Mouse (Mus musculus): ENCODE data around the gene Fitm1. TPM values are rescaled to one million over a fixed set of nuclear protein-coding genes. Genes with fewer than 3 reads are reported as not detected.
A peak's percentile ranks its signal among the peaks of the same experiment; 100 is the strongest.

Fitm1 gene
- total RNA-seq, 2 experiments from 2014 or later = not detected

GRCm38 (mm10) chr14:55589771-55590448, 14.5 kb downstream of the Fitm1 start:
- intact Hi-C loops (cut with DNase I) = loop anchor here (5.0 kb wide), 1 partner anchor 47 kb away; the partner anchor contains the start of genes Gm49378 and Ipo4
- no peak for DNase-seq (ENCODE audit: low spot score in 2 of 2)

- peak; percentile 88 to 97 for DNase-seq (ENCODE audit: low spot score in 2 of 2)
- intact Hi-C loops (cut with DNase I) = loop anchor here (5.0 kb wide), 1 partner anchor 46 kb away; the partner anchor contains the start of genes Gm49378 and Ipo4
Observed at GRCm38 (mm10) chr14:55590748-55591330, 15.4 kb downstream of the Fitm1 start, which contains the start of gene Psme2. Gene Psme2 (minus strand): TSS chr14:55591113.

DNA sequence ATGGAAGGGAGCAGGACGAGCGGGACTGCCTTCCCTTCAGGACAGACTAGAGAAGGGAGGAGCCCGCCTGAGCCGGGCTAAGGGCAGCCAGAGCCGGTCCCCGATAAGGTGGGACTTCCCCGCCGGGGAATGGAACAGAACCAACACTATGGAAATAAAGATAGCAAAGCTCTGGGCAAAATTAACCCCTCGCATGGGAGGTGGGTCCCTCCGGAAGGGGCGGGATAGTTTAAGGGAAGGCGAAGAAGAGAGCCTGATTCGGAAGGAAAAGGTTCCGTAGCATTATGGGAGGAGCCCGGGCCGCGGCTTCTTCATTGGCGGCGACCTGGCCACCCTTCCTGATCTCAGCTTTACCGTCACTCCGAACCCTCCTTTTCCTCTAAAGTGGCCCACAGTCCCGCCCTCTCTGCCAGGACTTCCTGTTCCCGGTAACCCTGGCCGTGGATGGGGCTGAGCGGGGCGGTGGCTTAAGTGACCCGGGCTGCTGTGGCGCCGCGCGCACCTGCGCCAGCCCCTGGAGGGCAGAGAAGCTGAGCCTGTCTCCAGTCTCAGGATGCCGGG, 16.0 kb downstream of the Fitm1 start, which contains the start of gene Rnf31:
Gene Rnf31 (plus strand): TSS at position 378 of the 561 bp plus-strand sequence.
- intact Hi-C loops (cut with DNase I) = loop anchor here (5.0 kb wide), 1 partner anchor 46 kb away; the partner anchor contains the start of genes Gm49378 and Ipo4
- DNase-seq (ENCODE audit: low spot score in 2 of 2) = peak; percentile 93 to 98

DNA sequence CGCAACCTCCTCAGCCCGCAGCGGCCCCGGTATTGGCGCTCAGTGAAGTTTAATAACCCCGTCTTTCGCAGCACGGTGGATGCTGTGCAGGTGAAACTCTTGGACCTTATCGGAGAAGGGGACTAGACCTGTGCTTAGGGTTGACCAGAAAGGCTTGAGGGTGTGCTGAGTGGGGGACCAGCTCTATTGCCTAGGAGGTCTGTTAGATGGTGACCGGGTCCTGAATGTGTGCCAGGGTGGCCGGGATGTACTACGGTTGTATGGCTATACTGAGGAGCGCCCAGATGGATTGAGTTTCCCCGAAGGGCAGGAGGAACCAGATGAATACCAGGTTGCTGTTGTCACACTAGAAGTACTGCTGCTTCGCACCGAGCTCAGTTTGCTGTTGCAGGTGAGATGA, 16.8 kb downstream of the Fitm1 start:
- intact Hi-C loops (cut with DNase I) = loop anchor here (5.0 kb wide), 1 partner anchor 45 kb away; the partner anchor contains the start of genes Gm49378 and Ipo4
- no peak for DNase-seq (ENCODE audit: low spot score in 2 of 2)

- DNase-seq (ENCODE audit: low spot score in 2 of 2) = peak in 1 of 2 experiments; percentile 46
- intact Hi-C loops (cut with DNase I) = no loop called here
Observed at GRCm38 (mm10) chr14:55596036-55596690, 20.7 kb downstream of the Fitm1 start.

DNA sequence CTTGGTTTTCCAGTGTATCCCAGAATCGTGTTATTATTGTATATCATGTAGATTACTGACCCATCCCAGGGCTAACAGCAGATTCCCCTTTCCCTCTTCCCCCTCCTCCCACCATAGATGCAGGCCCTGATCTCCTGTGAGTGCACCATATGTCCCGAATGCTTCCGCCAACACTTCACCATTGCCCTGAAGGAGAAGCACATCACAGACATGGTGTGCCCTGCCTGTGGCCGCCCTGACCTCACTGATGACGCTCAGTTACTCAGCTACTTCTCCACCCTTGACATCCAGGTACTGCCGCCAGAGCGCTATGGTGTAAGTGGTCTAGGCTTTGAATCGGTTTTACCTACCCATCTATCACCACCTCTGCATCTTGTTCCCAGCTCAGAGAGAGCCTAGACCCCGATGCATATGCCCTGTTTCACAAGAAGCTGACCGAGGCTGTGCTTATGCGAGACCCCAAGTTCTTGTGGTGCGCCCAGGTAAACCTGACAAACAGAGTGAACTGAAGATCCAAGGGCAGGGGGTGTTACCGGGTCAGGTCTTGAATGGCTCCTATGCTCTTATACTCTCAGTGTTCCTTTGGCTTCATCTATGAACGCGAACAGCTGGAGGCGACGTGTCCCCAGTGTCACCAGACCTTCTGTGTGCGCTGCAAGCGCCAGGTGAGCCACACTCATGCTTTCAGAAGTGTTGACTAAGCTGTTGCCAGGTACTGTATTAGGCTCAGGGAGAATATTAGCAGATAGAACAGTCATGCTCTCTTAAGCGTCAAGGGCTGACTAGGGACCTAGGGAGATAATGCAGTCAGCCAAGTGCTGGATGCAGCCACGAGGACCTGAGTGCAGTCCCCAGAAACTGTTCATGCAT, 23.3 kb downstream of the Fitm1 start:
- intact Hi-C loops (cut with DNase I) = no loop called here
- no peak for DNase-seq (ENCODE audit: low spot score in 2 of 2)

DNA sequence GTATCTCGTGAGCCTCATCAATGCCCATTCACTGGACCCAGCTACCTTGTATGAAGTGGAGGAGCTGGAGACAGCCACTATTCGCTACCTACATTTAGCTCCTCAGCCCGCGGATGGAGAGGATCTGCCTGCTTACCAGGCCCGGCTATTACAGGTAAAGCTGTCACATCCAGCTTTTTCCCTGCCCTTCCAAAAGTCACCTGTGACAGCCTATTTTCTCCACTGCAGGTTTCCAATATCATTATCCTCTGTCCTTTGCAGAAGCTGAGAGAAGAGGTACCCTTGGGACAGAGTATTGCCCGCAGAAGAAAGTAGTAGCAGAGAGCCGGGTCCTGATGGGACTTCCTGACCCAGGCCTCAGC, 27.8 kb downstream of the Fitm1 start, which contains the start of gene Irf9:
Gene Irf9 (plus strand): TSS at position 301 of the 362 bp plus-strand sequence.
- intact Hi-C loops (cut with DNase I) = no loop called here
- no peak for DNase-seq (ENCODE audit: low spot score in 2 of 2)

GRCm38 (mm10) chr14:55603633-55604576, 28.5 kb downstream of the Fitm1 start:
- intact Hi-C loops (cut with DNase I) = loop anchor here (2.0 kb wide), 1 partner anchor 31 kb away; the partner anchor contains the start of gene Ipo4
- peak; percentile 83 to 92 for DNase-seq (ENCODE audit: low spot score in 2 of 2)

- no peak for DNase-seq (ENCODE audit: low spot score in 2 of 2)
- intact Hi-C loops (cut with DNase I) = loop anchor here (2.0 kb wide), 1 partner anchor 30 kb away; the partner anchor contains the start of gene Ipo4
Observed at GRCm38 (mm10) chr14:55604823-55605222, 29.4 kb downstream of the Fitm1 start.

DNA sequence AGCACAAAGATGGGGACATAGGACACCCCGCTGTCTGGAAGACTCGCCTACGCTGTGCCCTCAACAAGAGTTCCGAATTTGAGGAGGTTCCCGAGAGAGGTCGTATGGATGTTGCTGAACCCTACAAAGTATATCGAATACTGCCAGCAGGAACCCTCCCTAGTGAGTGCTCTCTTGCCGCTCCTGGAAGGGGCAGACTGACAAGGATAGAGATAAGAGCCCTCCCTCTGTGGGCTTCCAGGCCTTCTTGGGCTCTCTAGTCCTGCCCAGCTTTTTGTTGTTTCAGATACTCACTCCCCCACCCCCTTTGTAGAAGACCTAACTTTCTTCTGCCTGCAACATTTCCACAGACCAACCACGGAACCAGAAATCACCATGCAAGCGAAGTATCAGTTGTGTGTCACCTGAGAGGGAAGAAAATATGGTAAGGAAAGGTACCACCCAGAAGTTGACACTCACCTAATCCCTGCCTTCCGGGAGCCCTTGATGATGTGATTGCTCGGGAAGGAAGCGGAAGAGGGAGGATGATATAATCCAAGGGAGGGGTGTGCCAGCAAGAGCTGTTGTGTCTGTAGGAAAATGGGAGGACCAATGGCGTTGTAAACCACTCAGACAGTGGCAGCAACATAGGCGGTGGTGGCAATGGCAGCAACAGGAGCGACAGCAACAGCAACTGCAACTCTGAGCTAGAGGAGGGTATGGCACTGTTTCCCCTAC, 30.5 kb downstream of the Fitm1 start:
- intact Hi-C loops (cut with DNase I) = loop anchor here (2.0 kb wide), 1 partner anchor 29 kb away; the partner anchor contains the start of gene Ipo4
- no peak for DNase-seq (ENCODE audit: low spot score in 2 of 2)

DNA sequence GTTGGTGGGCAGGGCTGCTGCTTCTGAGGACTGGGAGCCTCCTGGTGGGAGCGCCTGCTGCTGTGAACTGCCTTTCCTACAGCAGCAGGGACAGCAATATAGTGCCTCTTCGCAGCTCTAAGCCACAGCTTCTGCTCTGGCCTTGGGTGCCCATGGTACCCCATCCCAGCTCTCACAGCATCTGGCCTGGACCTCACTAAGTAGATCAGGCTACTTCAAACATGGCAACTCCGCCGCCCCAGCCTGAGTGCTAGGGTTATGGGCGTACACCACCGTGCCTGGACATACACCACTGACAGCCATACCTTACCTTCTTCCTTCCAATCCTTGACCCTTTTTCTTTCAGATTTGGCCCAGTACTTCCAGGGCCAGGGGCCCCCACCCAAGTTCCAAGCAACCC, 32.9 kb downstream of the Fitm1 start:
- intact Hi-C loops (cut with DNase I) = no loop called here

DNA sequence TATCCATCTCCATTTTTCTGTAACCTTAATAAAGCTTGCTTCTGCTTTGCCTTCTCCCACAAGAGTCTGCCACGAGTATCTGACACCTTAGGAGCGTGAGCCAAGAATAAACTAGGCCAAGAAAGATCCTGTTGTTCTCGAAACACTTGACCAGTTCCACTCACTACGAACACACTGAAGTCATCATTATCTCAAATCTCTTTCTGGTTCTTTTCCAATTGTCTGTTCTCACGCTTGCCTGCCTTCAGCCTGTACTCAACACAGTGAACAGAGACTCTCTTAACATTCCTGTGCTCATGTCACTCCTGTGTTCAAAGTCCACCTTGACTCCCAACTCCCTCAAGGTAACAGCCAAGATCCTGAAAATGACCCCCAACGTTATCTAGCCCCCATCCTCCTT, 37.9 kb downstream of the Fitm1 start:
- DNase-seq (ENCODE audit: low spot score in 2 of 2) = no peak
- intact Hi-C loops (cut with DNase I) = no loop called here

More for the DNA sequence above, 32.9 kb downstream of the Fitm1 start:
- DNase-seq (ENCODE audit: low spot score in 2 of 2) = no peak

- intact Hi-C loops (cut with DNase I) = no loop called here
Observed at GRCm38 (mm10) chr14:55614565-55615178, 39.3 kb downstream of the Fitm1 start.

DNA sequence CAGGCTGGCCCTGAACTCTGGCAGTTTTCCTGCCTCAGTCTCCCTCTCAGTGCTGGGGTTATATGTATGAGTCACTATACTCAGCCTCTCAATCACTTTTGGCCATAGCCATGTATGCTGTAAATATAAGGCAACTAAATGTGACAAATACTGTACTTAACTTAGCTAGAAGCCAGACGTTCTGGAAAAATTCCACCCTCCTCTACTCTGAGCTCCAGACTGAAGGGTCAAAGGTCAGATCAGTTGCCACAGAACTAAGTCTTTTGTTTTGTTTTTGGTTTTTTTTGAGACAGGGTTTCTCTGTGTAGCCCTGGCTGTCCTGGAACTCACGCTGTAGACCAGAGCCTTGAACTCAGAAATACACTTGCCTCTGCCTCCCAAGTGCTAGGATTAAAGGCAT, 40.5 kb downstream of the Fitm1 start:
- intact Hi-C loops (cut with DNase I) = no loop called here
- no peak for DNase-seq (ENCODE audit: low spot score in 2 of 2)

More at GRCm38 (mm10) chr14:55614565-55615178, 39.3 kb downstream of the Fitm1 start:
- no peak for DNase-seq (ENCODE audit: low spot score in 2 of 2)

GRCm38 (mm10) chr14:55616844-55617243, 41.4 kb downstream of the Fitm1 start:
- intact Hi-C loops (cut with DNase I) = no loop called here
- no peak for DNase-seq (ENCODE audit: low spot score in 2 of 2)

GRCm38 (mm10) chr14:55617822-55618221, 42.4 kb downstream of the Fitm1 start, which contains the start of gene Rec8:
Gene Rec8 (plus strand): TSS chr14:55618037.
- DNase-seq (ENCODE audit: low spot score in 2 of 2) = peak in 1 of 2 experiments; percentile 19
- intact Hi-C loops (cut with DNase I) = no loop called here
